Mouse (Mus musculus) gastrocnemius, postnatal 36 days (tissue): ENCODE data around the gene Camta1. TPM values are rescaled to one million over a fixed set of nuclear protein-coding genes. Genes with fewer than 3 reads are reported as not detected.

Source experiments
- DNase-seq, 2 experiments: peaks; one replicate each; pipeline ENCODE4 v3.0.0; 2022
- intact Hi-C: fragments of 180-260 bp; cut with DNase I; formaldehyde crosslinking; loops from one replicate; pipeline ENCODE4 v1.15.1; 2025
- total RNA-seq, 2 experiments: library from RNA; stranded (reverse); gene quantifications; 2 replicates each; pipeline ENCODE4 v1.2.3; 2021

Gene Camta1
- total RNA-seq, 2 experiments from 2014 or later: 93.4 to 109 TPM

DNA sequence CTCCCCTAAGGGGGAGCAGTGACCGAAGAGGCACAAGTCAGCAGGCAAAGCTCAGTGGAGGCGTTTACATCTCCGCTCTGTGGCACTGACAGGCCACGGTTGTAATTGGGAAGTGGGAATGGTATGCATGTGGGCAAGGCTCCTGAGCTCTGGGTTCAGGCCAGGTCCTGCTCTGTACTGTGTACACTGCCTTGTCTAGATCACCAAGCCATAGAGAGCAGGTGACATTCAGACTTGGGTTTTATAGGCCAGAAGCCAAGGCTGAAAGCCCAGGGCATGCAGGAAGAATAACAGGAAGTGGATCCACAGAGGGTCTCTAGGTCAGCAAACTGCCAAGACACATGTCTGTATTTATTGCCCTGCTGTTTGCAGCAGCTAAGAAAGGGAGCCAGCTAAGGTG is 445.9 kb downstream of the Camta1 start:
- DNase-seq: no peak
- intact Hi-C loops: no loop called here

GRCm38 (mm10) chr4:151415376-151415775 is 446.3 kb downstream of the Camta1 start:
- DNase-seq: no peak
- intact Hi-C loops: no loop called here

DNA sequence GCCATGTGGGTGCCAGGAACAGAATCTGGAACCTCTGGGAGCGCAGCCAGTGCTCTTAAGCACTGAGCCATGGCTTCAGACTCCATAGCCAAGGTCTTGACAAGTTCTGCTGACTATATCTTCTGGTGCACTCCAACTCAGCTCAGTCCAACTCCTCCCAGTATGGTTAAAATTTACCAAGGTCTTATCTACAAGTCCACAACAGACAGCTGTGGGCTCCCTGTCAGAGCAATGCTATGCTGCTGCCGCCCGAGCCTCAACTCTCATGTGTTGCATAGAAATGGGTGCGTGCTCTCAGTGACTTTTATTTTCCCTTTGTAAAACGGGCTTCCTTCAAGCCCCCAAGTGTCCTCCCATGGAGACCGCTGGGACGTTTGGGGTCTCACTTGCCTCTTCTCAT is 446.7 kb downstream of the Camta1 start:
- no peak for DNase-seq
- intact Hi-C loops: no loop called here

DNA sequence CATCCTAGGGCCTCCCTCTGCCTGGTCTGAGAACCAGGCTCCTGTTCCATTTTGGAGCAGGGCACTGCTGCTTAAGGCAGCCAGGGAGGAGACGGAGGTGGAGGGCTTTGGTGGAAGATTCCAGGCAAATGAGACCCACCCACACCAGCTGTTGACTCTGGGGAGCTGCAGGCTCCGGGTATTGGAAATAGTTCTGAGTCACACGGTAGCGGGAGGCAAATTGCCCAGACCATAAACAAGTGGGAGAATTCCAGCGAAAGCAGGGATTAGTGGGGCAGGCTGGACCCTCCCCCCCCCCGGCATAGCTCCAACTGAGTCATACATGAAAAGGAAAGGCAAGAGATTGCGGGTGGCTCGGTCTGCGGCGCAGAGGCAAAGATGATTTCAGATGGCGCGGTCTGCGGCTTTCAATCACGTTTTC is 450.0 kb downstream of the Camta1 start:
- intact Hi-C loops: no loop called here

GRCm38 (mm10) chr4:151411016-151411415 is 450.7 kb downstream of the Camta1 start:
- no peak for DNase-seq
- intact Hi-C loops: no loop called here

More for the DNA sequence above, 450.0 kb downstream of the Camta1 start:
- DNase-seq: peak; percentile 45 to 53

DNA sequence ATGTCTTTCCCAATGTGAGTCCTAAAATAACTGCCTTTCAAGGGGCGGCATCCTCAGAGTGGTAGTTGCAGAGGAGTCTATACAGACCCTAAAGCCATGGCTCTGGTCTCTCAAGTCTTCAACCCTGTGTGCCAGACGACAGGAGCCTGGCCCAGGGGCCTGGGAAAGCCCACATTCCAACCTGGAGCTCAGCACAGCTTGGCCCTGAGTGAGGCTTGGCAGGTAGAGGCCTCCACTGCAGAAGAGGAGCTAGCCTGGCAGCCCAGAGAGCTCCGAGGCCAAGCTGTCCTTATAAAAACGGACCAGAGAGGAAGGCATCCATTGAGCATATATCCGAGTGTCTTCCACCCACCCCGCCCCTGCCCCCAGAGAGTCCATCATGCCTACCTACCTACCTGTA is 452.4 kb downstream of the Camta1 start:
- intact Hi-C loops: no loop called here
- no peak for DNase-seq

DNA sequence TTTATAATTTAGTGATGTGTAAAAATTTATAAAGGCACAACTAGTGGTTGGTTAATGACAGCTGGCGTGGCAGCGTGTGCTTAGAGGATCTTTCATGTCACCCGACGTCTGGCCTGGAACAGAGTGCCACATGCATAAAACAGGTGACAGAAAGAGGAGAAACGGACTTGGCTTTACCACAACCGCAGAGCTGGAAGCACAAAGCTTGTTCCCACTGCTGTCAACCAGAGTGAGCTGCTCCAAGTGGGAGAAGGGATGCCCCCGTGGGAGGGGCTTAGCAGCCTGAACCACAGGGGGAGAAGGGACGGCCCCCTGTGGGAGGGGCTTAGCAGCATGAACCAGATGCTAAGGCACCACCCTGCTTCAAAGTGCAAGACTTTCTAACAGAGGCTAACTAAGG is 452.9 kb downstream of the Camta1 start:
- DNase-seq: no peak
- intact Hi-C loops: no loop called here

DNA sequence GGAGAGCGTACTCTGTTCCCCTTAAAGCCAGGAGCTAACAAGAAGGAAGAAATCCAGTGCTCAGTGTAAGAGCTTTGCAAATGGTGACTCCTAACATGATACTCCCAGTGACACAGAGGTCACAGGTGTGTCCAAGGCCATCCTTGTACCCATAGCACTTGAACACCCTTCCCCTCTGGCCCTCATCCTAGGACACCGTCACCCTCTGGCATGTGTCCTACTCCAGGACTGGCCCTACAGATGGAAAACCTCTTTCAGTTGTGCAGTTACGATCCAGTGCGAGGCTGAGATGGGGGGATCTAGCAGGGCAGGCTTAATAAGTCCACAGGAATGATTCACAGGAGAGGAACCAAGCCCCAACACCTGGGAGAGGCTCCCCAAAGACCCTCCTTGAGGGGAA is 453.4 kb downstream of the Camta1 start:
- intact Hi-C loops: no loop called here
- no peak for DNase-seq

GRCm38 (mm10) chr4:151407129-151407528 is 454.5 kb downstream of the Camta1 start:
- DNase-seq: no peak
- intact Hi-C loops: no loop called here

DNA sequence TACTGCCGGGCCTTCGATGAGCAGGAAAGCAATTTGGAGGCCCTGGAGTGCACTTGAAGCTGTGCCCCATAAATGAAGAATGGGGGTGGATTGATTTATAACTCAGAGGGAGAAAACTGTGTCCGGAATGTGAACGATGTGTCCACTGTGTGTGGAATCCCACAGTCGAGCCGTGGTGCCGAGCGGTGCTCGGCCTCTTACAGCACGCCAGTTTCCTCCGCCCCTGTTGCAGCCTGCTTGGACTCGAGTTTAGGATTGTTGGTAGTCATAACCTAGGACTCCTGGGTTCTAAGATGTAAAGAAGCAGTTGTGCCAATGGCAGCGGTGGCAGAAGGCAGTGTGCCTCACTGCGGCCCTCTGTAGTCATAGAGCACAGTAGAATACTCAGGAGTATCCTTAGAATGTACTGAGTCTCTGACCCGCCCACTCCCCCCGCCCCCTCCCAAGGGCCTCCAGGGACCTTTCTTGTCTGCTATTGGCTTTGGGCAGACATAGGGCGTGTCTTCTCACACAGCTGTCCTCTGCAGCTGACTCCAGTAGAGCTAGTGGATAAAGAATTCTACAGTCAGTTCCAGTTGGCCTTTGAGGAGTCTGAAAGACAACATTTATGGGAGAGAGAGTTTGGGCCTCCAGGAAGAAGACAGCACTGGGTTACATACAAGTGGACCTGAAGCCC is 457.0 kb downstream of the Camta1 start:
- intact Hi-C loops: no loop called here
- DNase-seq: no peak

- no peak for DNase-seq
- intact Hi-C loops: no loop called here
Measured at GRCm38 (mm10) chr4:151401685-151402397, 459.8 kb downstream of the Camta1 start.

GRCm38 (mm10) chr4:151396536-151396935 is 465.1 kb downstream of the Camta1 start:
- intact Hi-C loops: no loop called here
- DNase-seq: no peak

GRCm38 (mm10) chr4:151389345-151389744 is 472.3 kb downstream of the Camta1 start:
- intact Hi-C loops: no loop called here
- no peak for DNase-seq

- intact Hi-C loops: no loop called here
- DNase-seq: no peak
Measured at GRCm38 (mm10) chr4:151386701-151387451, 474.8 kb downstream of the Camta1 start.

DNA sequence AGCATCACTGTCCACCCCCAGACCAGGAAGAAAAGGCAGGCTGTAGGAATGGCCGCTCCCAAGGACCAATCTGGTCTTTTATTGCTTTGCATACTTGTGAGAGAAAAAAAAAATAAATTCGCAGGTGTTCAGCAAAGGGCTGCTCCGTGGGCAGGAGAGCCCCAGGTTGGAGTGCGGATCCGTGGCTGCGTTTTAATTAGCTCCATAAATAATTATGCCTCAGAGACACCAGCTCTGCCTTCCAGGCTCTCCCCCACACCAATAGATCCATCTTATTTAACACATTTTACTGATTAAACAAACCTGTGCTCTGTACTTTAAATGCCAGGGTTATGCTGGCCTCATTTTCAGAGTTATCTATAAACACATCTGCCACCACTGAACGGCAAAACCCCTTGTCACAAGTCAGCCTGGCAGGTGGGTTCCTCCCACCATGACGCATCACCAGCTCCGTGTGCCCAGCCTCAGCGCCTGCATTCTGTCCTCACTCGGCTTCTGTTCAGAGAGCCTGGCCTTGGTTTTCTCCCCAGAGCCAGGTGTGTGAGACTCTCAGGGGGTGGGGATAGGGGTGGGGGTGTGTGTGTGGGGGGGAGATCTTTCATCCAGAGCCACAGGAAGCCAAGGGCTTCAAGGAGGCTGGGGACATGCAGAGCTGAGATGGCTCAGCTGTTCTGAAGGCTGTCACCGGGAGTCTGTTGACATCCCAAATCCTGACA is 475.5 kb downstream of the Camta1 start:
- intact Hi-C loops: no loop called here
- DNase-seq: no peak

- DNase-seq: no peak
- intact Hi-C loops: no loop called here
Measured at GRCm38 (mm10) chr4:151377731-151378130, 483.9 kb downstream of the Camta1 start.

- intact Hi-C loops: no loop called here
Measured at GRCm38 (mm10) chr4:151376234-151376633, 485.4 kb downstream of the Camta1 start.

DNA sequence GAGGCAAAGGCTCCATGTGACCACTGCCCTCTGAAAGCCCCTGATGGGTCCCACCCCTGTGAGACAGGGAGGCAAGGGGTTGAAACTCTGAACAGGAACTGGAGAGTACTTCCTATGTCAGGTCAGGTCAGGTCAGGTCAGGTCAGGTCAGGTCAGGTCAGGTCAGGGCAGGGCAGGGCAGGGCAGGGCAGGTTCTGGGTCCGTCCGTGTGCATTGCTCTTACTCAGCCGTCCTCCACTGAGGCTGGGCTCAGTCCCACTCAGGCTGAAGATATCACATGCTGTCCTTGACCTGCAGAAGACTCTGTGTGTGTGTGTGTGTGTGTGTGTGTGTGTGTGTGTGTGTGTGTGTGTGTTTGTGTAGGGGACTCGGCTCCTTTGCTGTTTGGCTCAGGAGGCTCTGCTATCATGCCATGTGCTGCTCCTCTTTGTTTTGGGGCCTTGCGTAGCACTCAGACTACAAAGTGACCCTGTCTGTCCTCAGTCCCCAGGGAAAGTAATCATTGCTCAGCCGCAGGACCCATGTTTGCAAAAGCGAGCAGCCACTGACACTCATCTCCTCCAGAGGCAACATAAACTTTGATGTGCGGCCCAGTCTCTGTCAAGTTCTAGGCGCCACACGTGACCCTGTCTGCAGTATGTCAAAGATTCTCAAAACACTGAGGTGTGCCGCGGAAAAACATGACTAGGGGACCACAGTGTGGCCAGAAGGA is 488.7 kb downstream of the Camta1 start:
- no peak for DNase-seq
- intact Hi-C loops: no loop called here

More at GRCm38 (mm10) chr4:151376234-151376633, 485.4 kb downstream of the Camta1 start:
- DNase-seq: no peak

DNA sequence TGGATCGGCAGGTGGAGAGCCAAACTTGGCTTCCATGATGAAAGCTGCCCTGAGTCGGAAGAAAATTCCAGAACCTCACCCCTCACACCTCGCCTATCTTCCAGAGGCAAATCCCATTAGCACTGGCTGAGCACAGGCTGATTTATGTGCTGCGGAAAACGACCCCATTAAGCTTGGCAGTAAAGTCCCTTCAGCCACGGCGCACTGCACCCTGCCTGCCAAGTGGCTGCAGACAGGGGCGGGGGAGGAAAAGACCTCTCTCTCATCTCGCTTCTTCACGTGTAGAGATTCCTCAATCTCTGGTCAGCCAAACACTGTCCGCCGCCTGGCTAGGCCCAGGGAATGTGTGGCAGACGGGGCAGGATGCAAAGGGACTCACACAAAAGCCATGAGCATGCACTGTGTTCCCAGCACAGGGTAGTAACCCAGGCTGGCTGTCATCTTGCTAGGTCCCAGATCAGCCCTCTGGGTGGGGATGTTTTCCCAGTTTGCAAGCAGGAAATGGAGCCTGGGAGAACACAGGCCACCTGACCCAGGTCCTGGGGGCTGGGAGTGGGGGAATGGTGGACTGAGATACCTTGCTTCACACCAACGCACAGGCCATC is 494.6 kb downstream of the Camta1 start:
- DNase-seq: no peak
- intact Hi-C loops: no loop called here
